Mouse (Mus musculus) left cerebral cortex, postnatal 4 days (tissue): Measurements from ENCODE around the gene Trpm3. TPM values are rescaled to one million over a fixed set of nuclear protein-coding genes. Genes with fewer than 3 reads are reported as not detected.

Source experiments
- DNase-seq: peaks from one replicate; pipeline ENCODE4 v3.0.0-alpha.2; 2022
- intact Hi-C: fragments of 180-260 bp; cut with DNase I; formaldehyde crosslinking; loops from one replicate; pipeline ENCODE4 v1.15.1; 2025
- total RNA-seq, 2 experiments: library from RNA; stranded (reverse); gene quantifications; 2 replicates each; pipeline ENCODE4 v1.2.3; 2021

Trpm3 gene
- total RNA-seq: 10 to 100 TPM; 88.7 to 89.4 TPM

- peak; percentile 73 for DNase-seq
- intact Hi-C loops: no loop called here
Observed at GRCm38 (mm10) chr19:22138590-22139421, at the start of gene Trpm3. Gene Trpm3 (plus strand): TSS chr19:22139046.

GRCm38 (mm10) chr19:22100582-22100981, 38.3 kb upstream of the Trpm3 start:
- intact Hi-C loops: no loop called here
- DNase-seq: no peak

- intact Hi-C loops: no loop called here
Observed at GRCm38 (mm10) chr19:22103865-22104264, 35.0 kb upstream of the Trpm3 start.

GRCm38 (mm10) chr19:22104848-22105484, 33.9 kb upstream of the Trpm3 start:
- no peak for DNase-seq
- intact Hi-C loops: no loop called here

More at GRCm38 (mm10) chr19:22103865-22104264, 35.0 kb upstream of the Trpm3 start:
- no peak for DNase-seq

GRCm38 (mm10) chr19:22105648-22106047, 33.2 kb upstream of the Trpm3 start:
- DNase-seq: no peak
- intact Hi-C loops: no loop called here

- no peak for DNase-seq
- intact Hi-C loops: no loop called here
Observed at GRCm38 (mm10) chr19:22108893-22109463, 29.9 kb upstream of the Trpm3 start.

GRCm38 (mm10) chr19:22120976-22121375, 17.9 kb upstream of the Trpm3 start:
- DNase-seq: no peak
- intact Hi-C loops: no loop called here

- no peak for DNase-seq
- intact Hi-C loops: no loop called here
Observed at GRCm38 (mm10) chr19:22121631-22122030, 17.2 kb upstream of the Trpm3 start.

GRCm38 (mm10) chr19:22132626-22133025, 6.2 kb upstream of the Trpm3 start:
- peak; percentile 36 for DNase-seq
- intact Hi-C loops: no loop called here

GRCm38 (mm10) chr19:22178549-22178948, 39.7 kb downstream of the Trpm3 start:
- intact Hi-C loops: no loop called here

GRCm38 (mm10) chr19:22179017-22179416, 40.2 kb downstream of the Trpm3 start:
- DNase-seq: peak; percentile 37
- intact Hi-C loops: no loop called here

More at GRCm38 (mm10) chr19:22178549-22178948, 39.7 kb downstream of the Trpm3 start:
- DNase-seq: no peak

- intact Hi-C loops: no loop called here
- no peak for DNase-seq
Observed at GRCm38 (mm10) chr19:22180136-22180535, 41.3 kb downstream of the Trpm3 start.

- no peak for DNase-seq
- intact Hi-C loops: no loop called here
Observed at GRCm38 (mm10) chr19:22189716-22190115, 50.9 kb downstream of the Trpm3 start.

GRCm38 (mm10) chr19:22222520-22222919, 83.7 kb downstream of the Trpm3 start:
- no peak for DNase-seq
- intact Hi-C loops: no loop called here

GRCm38 (mm10) chr19:22234187-22234586, 95.3 kb downstream of the Trpm3 start:
- DNase-seq: no peak
- intact Hi-C loops: no loop called here

- DNase-seq: no peak
- intact Hi-C loops: no loop called here
Observed at GRCm38 (mm10) chr19:22249076-22249475, 110.2 kb downstream of the Trpm3 start.

GRCm38 (mm10) chr19:22272916-22273315, 134.1 kb downstream of the Trpm3 start:
- DNase-seq: no peak
- intact Hi-C loops: no loop called here

GRCm38 (mm10) chr19:22284651-22285050, 145.8 kb downstream of the Trpm3 start:
- DNase-seq: no peak
- intact Hi-C loops: no loop called here

- no peak for DNase-seq
Observed at GRCm38 (mm10) chr19:22292671-22293070, 153.8 kb downstream of the Trpm3 start.

GRCm38 (mm10) chr19:22300906-22301305, 162.1 kb downstream of the Trpm3 start:
- intact Hi-C loops: loop anchor here (5.0 to 10.0 kb wide), 3 partner anchors 474 to 926 kb away; no protein-coding TSS in a partner anchor
- no peak for DNase-seq

More at GRCm38 (mm10) chr19:22292671-22293070, 153.8 kb downstream of the Trpm3 start:
- intact Hi-C loops: no loop called here
